In the genomic region with DNA sequence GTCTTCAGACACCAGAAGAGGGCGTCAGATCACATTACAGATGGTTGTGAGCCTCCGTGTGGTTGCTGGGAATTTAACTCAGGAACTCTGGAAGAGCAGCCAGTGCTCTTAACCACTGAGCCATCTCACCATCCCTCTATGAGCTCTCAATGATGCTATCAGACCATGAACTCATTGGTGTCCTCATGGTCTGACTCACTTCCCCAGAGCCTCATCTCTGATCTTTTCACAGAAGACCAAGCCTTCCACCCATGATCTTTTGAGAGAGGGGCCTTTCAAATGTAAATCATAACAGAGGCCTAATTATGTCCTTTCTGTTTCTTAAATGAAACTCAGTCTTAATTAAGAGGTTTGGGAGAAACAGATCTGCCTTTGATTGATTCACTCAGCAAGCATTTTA, we compare ENCODE assay signal across 16 mouse cellular contexts. TPM values are rescaled to one million over a fixed set of nuclear protein-coding genes. Genes with fewer than 3 reads are reported as not detected.
"Had no signal": no experiment of that assay in that cellular context is flagged by ENCODE, and none has a peak within 500 bp of the region (broad histone marks: within the 10 kb centered on the region; RNA-seq: fewer than 3 reads in every experiment).

No protein-coding gene starts in this region.

- H3K4me1 ChIP-seq: limb, embryonic 10.5 days; liver, embryonic 15.5 days had no signal

- H3K4me3 ChIP-seq: limb, embryonic 10.5 days; liver, embryonic 15.5 days; megakaryocyte, embryonic 14.5 days; myocyte; neural tube, embryonic 15.5 days had no signal

- DNase-seq: kidney, adult 8-10 months; kidney, postnatal 25 days; lung, embryonic 14.5 days; thymus, postnatal 36 days had no signal

- H3K27me3 ChIP-seq: liver, embryonic 15.5 days; neural tube, embryonic 15.5 days had no signal

- H3K36me3 ChIP-seq: limb, embryonic 10.5 days; liver, embryonic 15.5 days; neural tube, embryonic 15.5 days had no signal

- H3K9ac ChIP-seq: liver, embryonic 15.5 days; lung, embryonic 14.5 days; neural tube, embryonic 15.5 days had no signal

- H3K27ac ChIP-seq: limb, embryonic 10.5 days; liver, embryonic 15.5 days had no signal

- H3K4me2 ChIP-seq: liver, embryonic 11.5 days; liver, embryonic 15.5 days; lung, embryonic 14.5 days; midbrain, embryonic 11.5 days; neural tube, embryonic 15.5 days had no signal

- H3K9me3 ChIP-seq: limb, embryonic 10.5 days; liver, embryonic 15.5 days; neural tube, embryonic 15.5 days had no signal

RNA-seq across cellular contexts. Expression of gene Ifi27l2b, which starts 56.0 kb away (rescaled TPM):
- total RNA-seq: left cerebral cortex, postnatal 10 days had no signal
- polyA plus RNA-seq: kidney, embryonic 16.5 days; limb, embryonic 10.5 days; limb, embryonic 14.5 days; liver, embryonic 11.5 days; liver, embryonic 15.5 days; lung, embryonic 14.5 days; midbrain, embryonic 11.5 days; midbrain, embryonic 16.5 days; myocyte; neural tube, embryonic 11.5 days; neural tube, embryonic 15.5 days had no signal
